Mouse (Mus musculus): ENCODE data around the gene Ap1m1.

DNA sequence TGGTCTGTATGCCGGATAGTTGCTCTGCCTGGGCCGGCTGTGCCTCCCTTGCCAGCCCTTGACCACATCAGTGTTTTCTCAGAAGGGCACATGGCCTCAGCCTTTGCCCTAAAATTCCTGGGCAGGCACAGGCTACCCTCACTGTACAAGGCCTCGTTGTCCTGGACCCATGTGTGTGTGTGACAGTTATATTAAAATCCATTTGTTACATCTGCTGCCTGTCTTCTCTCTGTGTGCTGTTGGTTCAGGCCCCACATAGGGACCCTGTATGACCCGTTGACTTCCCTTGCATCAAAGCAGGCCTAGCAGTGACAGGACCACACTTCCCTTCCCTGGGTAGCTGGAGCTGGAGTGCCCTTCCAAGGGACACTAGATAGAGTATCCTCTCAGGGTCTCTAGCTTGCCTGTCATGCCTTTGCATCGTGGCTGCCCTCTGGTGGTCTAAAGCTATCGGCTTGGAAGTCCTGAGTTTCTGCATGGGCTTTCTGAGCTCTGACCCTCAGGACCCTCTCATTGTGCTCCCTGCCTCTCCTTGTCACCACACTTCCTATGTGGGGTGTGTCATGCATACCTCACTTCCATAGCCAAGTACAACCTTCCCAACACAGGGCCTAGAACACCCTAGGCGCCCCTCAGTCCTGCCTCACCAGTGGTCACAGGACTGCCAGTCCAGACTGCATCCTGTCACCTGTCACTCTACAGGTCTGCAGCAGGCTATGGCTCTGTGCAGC lies 17.5 kb downstream of the Ap1m1 start:
- TF ChIP-seq POLR2A (IDR thresholded peaks at IDR 0.05; ENCODE audit: low read depth, low read length) (no peak), CTCF (IDR thresholded peaks at IDR 0.05; ENCODE audit: extremely low read depth, insufficient read depth, insufficient read length, insufficient replicate concordance) (peak; percentile 49; the same call in 1 of the 2 replicates)

All from spleen, adult 2 months (tissue).